Mouse (Mus musculus) C2C12 (cell line): ENCODE measurements around the gene Il1r1.

Experiments used
- CTCF ChIP-seq: IDR thresholded peaks from one replicate; pipeline ENCODE4 v1.5.1; 2011; ENCODE audit not compliant: control insufficient read depth, insufficient read depth, insufficient read length
- MAX ChIP-seq: IDR thresholded peaks from one replicate; pipeline ENCODE4 v1.6.1; 2011; ENCODE audit warnings: mild to moderate bottlenecking, control low read depth
- MYOD1 ChIP-seq: IDR thresholded peaks from one replicate; pipeline ENCODE4 v1.6.1; 2011; ENCODE audit warnings: low read depth; ENCODE audit not compliant: control insufficient read depth, insufficient read length

GRCm38 (mm10) chr1:40230336-40230735 is 5.5 kb downstream of the Il1r1 start:
- TF ChIP-seq CTCF (no peak), MAX (no peak), MYOD1 (no peak)
